Mouse (Mus musculus) liver (tissue): ENCODE results near the gene Rps15a.

Experiments used
- DNase-seq: peaks from one replicate; pipeline ENCODE4 v3.0.0-alpha.2; 2020; ENCODE audit warnings: mixed read lengths

Rps15a gene

DNA sequence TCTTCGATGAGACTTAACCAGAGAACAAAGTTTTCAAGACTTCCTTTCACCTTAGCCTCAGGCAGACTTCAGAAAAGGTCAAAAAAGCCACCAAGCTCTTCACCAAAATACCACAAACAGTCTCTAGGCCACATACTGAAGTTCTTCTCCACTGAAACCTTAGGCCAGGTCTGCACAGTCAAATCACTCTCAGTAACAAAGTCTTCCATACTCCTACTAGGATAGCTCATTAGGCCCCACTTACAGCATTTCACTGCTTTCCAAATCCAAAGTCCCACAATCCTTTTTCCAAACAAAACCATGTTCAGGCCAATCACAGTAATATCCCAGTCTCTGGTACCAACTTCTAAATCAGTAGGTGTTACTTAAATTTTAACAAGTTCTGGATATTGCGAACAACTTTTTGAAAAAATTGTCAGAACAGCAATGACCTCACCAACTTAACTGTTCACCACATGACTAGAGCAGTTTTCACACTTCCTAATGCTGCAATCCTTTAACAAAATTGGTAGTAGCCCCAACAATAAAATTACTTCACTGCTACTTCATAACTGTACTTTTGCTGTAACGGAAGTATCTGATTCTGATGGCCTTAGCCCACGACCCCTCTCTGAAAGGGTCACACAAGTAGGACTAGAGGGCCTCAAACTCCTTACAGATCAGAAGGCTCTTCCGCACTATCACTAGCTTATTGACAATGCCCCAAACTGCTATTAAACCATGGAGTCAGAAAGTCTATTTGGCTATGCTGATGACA lies 2.3 kb downstream of the Rps15a start:
- DNase-seq = no peak

GRCm38 (mm10) chr7:118111128-118111527 lies 4.9 kb downstream of the Rps15a start:
- no peak for DNase-seq

- no peak for DNase-seq
These were observed 8.3 kb downstream of the Rps15a start for GRCm38 (mm10) chr7:118107671-118108070.

DNA sequence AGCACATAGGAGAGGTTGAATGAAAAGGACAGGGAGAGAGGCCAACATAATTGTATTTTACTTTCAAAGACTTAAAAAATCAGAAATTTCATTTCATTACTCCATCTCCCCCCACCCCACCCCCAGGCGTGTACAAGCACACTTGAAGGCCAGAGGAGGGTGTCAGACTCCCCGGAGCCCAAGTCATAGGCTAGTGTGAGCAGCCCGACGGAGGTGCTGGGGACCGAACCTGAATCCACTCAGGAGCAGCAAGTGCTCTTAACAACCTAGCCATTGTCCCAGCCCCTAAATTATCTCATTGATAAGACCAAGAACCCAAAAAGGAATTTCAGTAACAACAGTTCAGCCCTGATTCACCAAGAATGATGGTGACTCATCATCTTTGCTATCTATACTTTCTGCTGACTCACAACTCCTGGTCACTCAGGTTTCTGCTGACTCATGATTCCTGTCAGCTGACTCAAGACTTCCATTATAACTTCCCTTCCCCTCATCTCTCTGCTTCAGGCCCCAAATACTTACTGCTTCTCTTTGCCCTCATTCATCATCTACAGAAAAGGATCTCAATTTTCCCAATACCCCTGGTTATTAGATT lies 11.4 kb downstream of the Rps15a start:
- peak; percentile 66 for DNase-seq

DNA sequence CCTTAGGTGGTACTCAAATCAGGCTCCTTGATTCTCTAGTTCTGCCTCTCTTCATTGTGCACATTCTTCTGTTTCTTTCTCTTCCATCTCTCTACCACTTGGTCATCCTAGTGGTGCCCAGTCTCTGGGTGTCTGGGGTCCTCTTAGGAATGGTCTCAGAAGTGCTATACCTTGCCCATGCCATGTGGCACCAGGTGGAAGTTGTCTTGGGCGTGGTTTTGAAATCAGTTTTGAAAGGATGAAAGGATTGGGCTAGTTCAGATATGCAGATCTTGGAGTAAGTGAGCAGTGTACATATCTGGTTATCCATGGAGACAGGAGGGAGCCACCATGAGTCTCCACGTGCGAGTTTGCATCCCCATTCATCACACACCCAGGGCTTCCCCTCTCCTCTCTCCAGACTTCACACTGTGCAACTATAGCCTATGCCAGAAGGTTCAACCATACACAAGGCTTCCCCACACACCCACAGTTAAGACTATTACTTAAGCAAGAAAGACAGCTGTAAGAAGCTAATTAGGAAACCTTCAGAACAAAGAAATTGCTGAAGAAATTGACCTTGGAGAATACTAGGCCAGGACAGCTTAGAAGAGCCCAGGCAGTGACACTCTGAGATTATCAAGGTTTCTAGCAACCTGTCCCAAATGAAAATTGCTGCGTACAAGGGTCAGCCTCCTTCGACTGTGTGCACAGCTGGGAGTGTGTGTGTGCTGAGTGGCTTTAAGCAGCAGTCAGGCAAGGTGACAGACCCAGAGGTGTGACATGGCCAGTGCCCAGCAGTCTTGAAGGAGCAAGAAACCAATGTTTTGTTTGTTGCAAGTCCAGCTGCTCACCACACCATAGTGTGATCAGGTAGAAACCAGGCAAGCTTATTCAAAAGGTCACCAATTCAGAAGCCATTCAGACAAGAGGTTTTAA lies 12.3 kb downstream of the Rps15a start:
- DNase-seq = no peak

GRCm38 (mm10) chr7:118102678-118103461 lies 13.1 kb downstream of the Rps15a start:
- peak; percentile 19 for DNase-seq

- peak; percentile 39 for DNase-seq
These were observed 13.8 kb downstream of the Rps15a start for GRCm38 (mm10) chr7:118102231-118102630.

GRCm38 (mm10) chr7:118097615-118098014 lies 18.4 kb downstream of the Rps15a start:
- DNase-seq = peak; percentile 36

DNA sequence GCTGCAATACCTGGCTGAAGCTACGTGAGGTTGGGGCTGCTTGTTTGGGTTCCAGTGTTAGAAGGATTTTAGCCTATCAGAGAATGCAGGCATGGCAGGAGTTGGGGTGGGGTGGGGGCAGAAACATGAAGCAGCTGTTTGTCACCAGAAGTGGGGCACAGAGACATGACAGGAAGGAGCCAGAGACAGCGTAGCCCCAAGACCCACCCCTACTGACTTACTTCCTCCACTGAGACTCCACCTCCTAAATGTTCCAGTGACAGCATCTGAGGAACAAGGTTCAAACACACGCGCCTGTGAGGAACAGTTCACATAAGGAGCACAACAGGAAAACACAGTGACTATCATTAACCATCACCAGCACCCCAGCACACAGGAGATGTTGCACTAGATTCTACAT lies 36.0 kb downstream of the Rps15a start:
- DNase-seq = no peak

- DNase-seq = no peak
These were observed 36.9 kb downstream of the Rps15a start for GRCm38 (mm10) chr7:118079097-118079496.

DNA sequence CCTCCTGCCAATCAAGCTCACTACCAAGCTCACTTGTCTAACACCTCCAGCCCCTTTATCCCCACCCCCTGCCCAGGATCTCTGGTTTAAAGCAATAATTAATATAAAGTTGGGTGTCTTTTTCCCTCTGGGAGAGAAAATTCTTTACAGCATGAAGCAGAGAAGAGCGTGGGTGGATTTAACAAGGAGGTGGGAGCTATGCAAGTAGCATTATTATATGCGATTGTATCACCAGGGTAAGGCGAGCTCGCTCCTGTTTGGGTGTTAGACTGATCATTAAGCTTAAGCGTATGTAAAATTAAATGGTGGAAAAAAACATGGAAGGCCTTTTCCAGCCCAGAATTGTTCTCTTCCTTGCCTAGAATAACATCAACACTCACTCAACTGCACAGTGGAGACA lies 48.7 kb downstream of the Rps15a start:
- no peak for DNase-seq

GRCm38 (mm10) chr7:118056300-118056699 lies 59.7 kb downstream of the Rps15a start:
- no peak for DNase-seq
